Mouse (Mus musculus) adrenal gland, postnatal 4 days (tissue): ENCODE results near the gene Vnn1. TPM values are rescaled to one million over a fixed set of nuclear protein-coding genes. Genes with fewer than 3 reads are reported as not detected.

Experiments used
- DNase-seq, 2 experiments: peaks; one replicate each; pipeline ENCODE4 v3.0.0; 2021 to 2022; ENCODE audit warnings: low spot score in 2 of 2, mixed read lengths in 2 of 2
- long read RNA-seq, 2 experiments: library from polyadenylated mRNA; stranded (forward); transcript quantifications; one replicate each; pipeline ENCODE4 v2.0.0; 2021
- total RNA-seq, 2 experiments: library from RNA; stranded (reverse); gene quantifications; 2 replicates each; pipeline ENCODE4 v1.2.3; 2021

Vnn1 gene
- total RNA-seq = 10 to 100 TPM; 50.0 to 52.2 TPM
- long read RNA-seq, experiment 1, transcript Vnn1-201 (7 exons, 2,416 nt) = major isoform, 71 of 89 reads
- long read RNA-seq, experiment 1, partial matches to known transcripts = 10 of 89 reads
- long read RNA-seq, experiment 1, other reads (novel, unspliced or antisense) = 8 of 89 reads
- long read RNA-seq, experiment 2, transcript Vnn1-201 (7 exons, 2,416 nt) = major isoform, 116 of 125 reads
- long read RNA-seq, experiment 2, partial matches to known transcripts = 2 of 125 reads
- long read RNA-seq, experiment 2, other reads (novel, unspliced or antisense) = 7 of 125 reads

DNA sequence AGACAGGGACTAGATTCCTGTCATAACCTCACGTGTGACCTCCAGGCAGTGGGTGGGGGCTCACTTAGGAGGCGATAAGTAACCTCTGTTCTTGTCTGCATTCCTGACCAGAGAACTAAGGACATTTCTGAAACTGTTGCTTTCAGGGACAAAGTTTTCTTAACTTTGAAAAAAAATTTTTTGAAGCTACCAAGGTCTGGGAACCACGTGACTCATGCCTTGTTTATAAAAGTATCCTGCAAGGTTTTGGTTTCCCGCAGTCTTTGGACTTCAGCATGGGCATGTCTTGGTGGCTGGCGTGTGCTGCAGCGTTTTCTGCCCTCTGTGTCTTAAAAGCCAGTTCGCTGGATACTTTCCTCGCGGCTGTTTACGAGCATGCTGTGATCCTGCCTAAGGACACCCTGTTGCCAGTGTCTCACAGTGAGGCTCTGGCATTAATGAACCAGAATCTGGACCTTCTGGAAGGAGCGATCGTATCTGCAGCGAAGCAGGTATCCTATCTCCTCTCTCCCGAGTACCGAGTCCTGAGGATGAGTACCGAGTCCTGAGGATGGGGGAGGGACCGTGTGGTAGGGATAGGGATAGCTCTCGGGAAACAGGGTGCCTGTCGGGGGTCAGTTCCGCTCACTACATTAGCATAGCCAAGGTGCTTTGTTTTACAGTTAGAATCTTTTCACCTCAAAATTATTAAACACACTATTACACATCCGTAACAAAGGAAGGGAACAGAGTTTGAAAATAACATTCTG, at the start of gene Vnn1:
Vnn1 (plus strand) TSS at position 88 of the 749 bp plus-strand sequence.
- DNase-seq = no peak

DNA sequence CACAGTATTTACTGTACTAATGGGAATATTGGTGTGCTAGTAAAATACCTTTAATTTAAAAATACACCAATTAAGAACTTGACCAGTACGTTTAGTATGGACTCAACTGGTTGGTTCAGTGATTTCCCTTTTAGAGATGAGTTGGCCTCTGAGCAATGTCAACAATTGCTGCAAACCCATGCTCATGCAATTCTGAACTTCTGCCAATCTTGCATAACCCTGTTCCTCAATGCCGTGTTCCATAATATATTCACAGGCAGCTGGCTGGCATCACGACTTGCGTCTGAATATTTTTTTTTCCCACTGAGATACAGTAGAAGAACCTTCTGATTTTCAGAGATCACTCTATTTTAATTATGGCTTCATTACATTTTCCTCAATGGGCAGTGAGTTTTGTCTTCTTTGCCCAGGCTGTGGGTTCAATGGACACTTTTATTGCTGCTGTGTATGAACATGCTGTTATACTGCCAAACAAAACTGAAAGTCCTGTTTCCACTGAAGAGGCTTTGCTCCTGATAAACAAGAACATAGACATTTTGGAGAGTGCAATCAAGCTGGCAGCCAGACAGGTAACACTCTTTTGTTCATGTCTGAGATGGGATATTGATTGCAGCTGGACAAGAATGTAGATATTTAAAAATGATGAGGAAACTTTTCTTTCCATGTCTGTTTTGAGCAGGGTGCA, 43.1 kb upstream of the Vnn1 start, which contains the start of gene Vnn3:
Vnn3 (plus strand) TSS at position 235 of the 685 bp plus-strand sequence.
- no peak for DNase-seq

DNA sequence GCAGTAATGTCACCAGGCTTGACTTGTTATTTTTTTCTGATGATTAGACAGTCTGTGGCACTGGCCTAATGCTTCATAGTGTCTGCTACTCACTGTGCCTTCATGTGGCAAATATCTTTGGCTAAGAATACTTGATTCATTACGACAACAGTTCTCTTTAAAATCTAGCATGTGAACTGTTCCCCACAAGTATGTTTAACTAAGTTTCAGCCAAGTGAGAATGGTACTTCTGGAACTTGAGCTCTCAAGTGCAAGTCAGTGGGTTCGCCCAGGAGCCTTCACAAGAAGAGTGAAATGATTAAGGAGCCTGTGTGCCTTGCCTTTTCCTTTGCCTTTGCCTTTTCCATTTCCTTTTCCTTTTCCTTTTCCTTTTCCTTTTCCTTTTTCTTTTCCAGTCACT, 42.4 kb upstream of the Vnn1 start:
- DNase-seq = no peak

DNA sequence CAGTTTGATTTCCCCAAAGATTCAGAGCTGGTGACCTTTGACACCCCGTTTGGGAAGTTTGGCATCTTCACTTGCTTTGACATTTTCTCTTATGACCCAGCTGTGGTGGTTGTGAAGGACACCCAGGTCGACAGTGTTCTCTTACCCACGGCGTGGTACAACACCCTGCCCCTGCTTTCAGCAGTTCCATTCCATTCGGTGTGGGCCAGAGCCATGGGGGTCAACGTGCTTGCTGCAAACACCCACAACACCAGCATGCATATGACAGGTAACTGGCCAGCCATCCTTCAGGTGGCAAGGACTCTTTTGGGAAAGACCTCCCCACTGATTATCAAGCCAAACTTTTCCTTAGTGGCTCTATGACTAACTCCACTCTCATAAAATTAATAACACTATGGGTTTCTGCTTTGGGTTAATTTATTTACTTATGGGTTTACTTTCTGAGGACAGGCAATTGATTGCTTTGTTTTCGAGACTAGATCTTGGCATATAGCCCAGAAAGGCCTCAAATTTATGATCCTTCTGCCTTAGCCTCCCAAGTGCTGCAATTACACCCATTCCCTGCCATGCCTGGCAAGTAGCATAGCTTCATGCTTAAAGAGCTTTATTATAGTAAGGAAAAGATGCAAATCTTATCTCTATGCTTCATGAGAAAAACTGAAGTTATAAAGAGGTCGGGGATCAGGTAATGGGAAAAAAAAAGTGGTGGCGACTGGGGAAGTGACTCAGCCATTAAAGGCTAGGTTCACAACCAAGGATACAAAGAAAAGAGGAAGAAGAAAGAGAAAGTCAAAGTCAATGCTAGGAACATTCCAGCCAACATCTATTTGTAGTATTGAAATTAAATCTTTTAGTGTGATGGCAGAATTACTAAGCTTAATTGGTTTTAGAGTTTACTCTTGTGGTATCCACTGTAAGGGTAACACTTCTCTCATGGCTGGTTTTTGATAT, 29.9 kb upstream of the Vnn1 start:
- no peak for DNase-seq

DNA sequence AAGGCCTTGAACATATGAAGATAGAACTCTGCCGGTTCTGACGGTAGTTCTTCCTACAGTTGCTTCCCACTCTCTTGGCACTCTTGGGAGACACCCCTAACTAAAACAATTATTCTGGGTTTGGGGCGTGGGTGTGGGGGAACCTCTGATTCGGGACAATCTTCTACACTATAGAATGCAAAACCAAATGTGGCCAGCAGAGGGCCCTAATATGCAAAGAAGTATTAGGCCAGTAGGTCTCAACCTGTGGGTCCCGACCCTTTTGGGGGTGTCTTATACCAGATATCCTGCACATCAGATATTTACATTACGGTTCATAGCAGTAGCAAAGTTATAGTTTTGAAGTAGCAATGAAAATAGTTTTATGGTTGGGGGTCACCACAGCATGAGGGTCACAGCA, 13.8 kb upstream of the Vnn1 start:
- no peak for DNase-seq

DNA sequence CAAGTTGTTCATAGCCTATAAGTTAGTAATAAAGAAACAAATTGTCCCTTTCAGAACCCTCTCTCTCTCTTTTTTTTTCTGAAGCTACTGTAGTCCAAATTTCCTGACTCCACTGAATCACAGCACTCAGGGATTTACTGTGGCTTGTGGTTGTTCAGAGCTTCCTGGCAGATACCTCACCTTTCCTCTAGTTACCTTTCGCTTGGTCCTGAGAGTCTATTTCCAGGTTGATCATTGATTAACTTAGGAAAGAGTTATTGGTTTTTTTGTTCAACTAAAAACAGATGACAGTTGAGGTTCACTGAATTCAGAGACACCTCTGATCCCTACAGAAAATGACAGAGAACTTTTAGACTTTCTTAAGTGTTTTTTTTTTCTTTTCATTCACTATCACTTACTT, 9.6 kb upstream of the Vnn1 start:
- DNase-seq = no peak

DNA sequence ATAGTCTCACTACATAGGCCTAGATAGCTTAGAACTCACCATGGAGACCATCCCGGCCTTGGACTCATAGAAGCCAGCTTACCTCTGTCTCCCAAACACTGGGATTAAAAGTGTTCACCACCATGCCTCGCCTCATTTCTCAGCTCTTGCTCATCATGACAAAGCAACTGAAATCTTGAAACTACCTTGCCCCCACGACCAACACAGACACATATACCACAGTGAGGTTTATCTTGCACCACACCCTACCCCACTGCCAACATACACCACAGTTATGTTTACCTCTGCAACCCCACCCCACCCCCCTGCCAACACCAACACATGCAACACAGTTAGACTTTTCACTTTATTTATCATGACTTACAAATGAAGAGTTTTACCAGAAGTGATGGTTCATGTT, 8.4 kb upstream of the Vnn1 start:
- no peak for DNase-seq

DNA sequence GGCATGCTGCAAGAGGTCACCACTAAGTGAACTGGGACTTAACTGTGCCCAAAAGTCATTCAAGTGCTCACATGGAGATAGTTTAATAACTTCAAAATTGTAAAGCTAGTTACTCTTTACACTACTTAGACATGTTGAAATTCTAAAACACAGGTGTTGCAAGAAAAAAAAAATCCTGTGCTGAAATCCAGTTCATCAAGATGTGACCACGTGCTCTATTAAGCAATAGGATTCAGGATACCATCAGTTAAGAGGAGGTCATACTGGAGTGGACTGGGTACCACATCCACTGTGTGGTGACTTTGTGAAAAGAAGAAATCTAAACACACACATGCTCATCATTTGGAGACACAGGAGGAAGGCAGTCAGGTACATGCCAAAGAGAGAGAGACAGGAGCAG, 1.5 kb upstream of the Vnn1 start:
- no peak for DNase-seq

DNA sequence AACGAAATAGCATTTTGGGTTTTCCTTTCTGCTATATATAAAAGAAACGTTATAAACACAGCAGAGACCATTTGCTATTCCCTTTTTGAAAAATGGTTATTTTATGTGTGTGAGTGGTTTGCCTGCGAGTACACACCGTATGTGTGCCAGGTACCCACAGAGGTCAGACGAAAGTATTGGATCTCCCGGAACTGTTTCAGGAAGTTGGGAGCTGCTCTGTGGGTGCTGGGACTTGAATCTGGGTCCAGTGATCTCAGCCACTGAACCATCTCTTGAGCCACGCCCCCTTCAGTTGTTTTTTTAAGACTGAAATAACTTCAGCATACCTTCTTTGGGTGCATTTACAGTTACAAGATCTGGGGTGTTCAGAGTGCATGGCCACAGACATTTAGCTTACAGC, 888 bp downstream of the Vnn1 start:
- DNase-seq = no peak

DNA sequence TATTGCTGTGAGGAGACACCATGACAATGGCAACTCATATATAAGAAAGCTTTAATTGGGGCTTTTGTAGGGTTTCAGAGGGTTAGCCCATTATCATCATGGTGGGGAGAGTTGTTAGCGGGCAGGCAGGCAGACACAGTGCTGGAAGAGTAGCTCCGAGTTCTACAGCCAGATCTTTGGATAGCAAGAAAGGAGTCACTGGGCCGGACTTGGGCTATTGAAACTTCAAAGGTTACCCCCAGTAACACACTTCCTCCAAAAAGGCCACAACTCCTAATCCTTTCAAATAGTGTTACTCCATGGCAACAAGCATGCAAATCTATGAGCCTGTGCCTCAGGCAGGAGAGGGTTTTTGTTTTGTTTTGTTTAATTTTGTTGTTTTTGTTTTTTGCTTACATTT, 6.6 kb downstream of the Vnn1 start:
- DNase-seq = no peak

DNA sequence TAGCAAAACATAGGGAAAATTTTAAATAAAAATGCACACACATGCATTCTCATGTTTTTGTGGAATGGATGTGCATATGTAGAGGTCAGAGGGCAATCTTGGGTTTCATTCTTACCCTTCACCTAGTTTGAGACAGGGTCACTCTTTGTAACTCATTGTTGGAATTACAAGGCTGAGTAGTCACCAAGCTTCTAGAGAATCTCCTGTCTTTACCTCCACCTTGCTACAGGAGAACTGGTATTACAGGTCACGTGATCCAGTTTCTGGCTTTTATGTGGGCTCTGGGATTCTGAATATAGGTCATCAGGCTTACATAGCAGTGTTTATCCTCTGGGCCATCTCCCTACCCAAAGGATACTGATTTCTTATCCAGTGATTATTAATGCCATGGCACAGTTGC, 11.2 kb downstream of the Vnn1 start:
- DNase-seq = no peak

DNA sequence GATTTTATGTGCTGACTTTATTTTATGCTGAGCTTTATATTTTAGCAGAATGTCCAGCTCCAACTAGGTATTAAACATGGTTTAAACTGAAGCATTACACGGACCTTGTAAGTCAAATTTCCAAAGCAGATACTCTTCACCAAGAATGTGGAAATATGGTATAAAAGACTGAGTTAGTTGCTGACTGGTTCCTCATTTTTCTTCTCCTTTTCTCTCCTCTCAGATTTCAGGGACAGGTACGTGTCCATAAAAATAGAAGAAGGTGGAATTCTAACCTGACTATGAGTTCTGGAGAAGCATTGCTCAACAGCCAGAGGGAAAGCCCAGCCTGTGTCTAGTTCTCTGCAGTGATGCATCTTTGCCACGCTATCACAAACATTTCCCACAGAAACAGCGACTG, 25.6 kb downstream of the Vnn1 start, which contains the start of gene Taar1:
Taar1 (plus strand) TSS at position 301 of the 400 bp plus-strand sequence.
- no peak for DNase-seq

DNA sequence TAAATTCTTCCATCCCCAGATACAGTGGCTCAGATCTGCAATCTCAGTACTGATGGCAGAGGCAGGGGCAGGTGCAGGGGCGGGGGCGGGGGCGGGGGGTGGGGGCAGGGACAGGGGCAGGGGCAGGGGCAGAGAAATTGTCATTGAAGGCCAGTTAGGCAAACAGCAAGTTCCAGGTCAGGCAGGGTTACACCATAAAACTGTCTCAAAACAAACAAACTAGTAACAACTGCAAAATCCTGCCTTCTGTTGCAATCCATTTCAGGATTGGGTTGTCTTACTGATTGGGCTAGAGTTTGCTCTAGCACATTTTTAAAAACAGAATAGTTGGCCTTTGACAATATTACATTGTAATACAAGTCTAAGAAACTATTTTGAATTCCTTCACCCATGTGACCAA, 28.0 kb downstream of the Vnn1 start:
- no peak for DNase-seq

DNA sequence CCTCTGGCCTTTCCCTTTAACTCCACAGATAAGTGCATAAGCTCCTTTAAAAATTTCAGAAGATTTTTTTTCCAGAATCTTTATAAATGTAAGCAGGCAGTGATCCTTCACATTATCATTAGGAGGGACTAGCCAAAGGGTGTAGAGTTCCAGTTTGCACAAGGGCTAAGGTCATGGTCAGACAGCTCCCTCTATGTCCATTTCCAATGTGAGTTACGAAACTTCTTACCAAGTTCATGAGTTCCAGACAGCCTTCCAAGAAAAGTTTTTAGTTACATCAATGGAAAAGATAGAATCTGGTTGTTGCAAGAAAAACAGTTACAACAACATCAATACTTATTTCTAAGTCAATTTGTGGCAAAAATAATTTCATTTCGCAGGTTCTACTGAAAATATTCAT, 29.5 kb downstream of the Vnn1 start:
- DNase-seq = no peak

DNA sequence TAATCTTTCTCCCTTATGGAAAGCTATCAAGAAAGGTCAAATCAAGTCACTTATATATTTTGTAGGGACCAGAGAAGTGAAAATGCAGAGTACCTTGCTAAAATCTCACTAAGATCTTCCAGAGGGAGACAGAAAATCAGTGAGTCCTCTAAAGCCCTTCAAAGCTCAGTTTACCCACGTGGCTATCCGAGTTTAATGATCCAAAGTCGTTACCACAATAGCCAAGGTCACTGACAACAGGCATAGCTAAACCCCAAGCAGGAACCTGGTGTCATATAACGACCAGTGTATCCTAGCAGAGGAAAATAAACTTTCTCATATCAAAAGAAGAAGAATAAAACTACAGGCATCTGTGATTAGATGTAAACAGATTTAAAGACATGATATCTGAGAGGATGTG, 43.1 kb downstream of the Vnn1 start:
- no peak for DNase-seq

DNA sequence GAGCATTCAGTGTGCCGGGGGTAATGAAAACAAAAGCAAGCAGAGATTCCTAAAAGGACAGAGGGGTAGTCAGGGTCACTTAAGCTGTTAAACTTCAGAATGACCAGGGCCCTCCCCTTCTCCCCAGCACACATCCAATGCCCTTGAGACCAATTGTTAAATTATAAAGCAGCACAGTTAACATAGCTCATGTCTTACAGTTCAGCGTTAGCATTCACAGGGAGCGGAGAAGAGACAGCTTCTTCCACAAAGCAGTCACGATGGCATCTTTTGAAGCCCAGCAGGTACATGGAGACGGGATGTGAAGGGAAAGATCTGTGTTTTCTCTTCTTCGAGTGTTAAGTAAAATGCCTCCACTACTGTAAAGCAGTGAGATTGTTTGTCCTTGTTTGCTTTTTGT, 43.8 kb downstream of the Vnn1 start, which contains the start of gene Taar2:
Taar2 (plus strand) TSS at position 261 of the 400 bp plus-strand sequence.
- DNase-seq = no peak

DNA sequence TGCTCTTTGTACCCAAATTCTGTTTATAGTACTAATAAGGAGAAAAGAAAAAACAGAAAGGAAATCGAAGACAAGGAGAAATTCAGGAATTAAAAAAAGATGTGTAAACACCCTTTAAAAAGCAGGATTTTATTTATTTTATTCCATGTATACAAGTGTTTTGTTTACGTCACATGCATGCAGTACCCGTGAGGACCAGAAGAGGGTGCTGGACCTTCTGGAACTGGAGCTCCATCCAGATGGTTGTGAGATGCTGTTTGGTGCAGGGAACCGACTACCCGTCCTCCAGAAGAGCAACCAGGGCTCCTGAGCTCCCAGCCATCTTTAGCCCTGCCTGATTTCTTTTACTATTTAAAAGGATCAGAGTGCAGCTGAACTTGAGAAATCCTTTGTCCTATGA, 48.0 kb downstream of the Vnn1 start:
- DNase-seq = no peak

DNA sequence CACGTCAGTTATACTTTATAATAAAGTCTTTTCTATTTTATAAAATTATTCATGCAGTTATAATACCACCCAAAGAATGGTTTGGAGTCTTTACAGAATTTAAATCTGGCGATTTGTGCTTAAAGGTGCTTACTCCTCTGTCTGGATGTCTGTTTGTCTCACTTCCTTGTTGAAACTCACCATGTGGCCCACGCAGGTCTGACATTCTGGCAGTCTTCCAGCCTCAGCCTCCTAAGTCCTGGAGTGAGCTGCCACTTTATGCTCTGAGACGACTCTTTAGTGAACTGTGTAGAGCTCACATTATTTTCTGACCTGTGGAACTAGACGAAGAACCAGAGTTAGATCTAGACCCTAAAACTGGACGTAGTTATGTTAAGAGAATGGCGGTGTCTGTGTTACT, 53.5 kb downstream of the Vnn1 start:
- no peak for DNase-seq

DNA sequence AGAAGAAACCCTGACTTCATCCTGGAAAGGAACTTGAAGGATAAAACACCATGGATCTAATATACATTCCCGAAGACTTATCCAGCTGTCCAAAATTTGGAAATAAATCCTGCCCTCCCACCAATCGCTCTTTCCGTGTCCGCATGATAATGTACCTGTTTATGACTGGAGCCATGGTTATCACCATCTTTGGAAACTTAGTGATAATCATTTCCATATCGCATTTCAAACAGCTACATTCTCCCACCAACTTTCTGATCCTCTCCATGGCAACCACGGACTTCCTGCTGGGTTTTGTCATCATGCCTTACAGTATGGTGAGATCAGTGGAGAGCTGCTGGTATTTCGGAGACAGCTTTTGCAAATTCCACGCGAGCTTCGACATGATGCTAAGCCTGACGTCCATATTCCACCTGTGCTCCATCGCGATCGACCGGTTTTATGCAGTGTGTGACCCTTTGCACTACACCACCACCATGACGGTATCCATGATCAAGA, 55.1 kb downstream of the Vnn1 start, which contains the start of gene Taar3:
Taar3 (plus strand) TSS at position 51 of the 498 bp plus-strand sequence.
- DNase-seq = no peak

DNA sequence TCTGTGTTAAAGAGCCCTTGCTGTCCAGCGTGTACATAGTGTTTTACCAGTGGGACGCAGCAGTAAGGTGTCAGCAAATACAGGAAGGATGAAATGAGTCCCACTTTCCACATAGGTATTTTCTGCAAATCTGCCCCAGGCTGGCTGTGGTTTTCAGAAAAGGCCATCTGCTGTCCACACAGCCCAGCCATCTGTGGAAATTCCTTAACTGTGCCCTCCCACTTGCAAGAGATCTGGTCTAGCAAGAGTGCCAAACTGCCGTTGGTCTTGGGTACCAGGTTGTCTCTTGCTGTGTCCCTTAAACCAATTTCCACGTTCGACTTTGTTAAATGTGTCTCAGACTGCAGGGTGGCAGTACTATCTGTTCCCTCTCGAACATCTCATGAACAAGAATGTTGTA, 57.2 kb downstream of the Vnn1 start:
- DNase-seq = no peak
